Mouse (Mus musculus) embryonic fibroblast, embryonic 13.5 days (primary cell): ENCODE results near the gene Rasal1. TPM values are rescaled to one million over a fixed set of nuclear protein-coding genes. Genes with fewer than 3 reads are reported as not detected.

Experiments
- H3K27ac ChIP-seq: 2 replicates; pipeline ENCODE4 v1.5.1; 2012; ENCODE audit warnings: low read length, control low read depth, inconsistent platforms; ENCODE audit not compliant: insufficient read depth
- H3K4me1 ChIP-seq: 2 replicates; pipeline ENCODE4 v1.6.1; 2011; ENCODE audit warnings: low read length; ENCODE audit not compliant: control insufficient read depth, insufficient read depth
- H3K4me3 ChIP-seq: 2 replicates; pipeline ENCODE4 v1.5.1; 2011; ENCODE audit warnings: mild to moderate bottlenecking, control low read depth, low read length; ENCODE audit not compliant: insufficient read depth
- CTCF ChIP-seq: IDR thresholded peaks from 2 replicates; pipeline ENCODE4 v1.5.1; 2011; ENCODE audit warnings: mild to moderate bottlenecking, control low read depth, low read length, moderate library complexity, borderline replicate concordance; ENCODE audit not compliant: insufficient read depth
- POLR2A ChIP-seq: IDR thresholded peaks from 2 replicates; pipeline ENCODE4 v1.6.1; 2011; ENCODE audit warnings: low read depth, mild to moderate bottlenecking, control low read depth, low read length, moderate library complexity
- polyA plus RNA-seq: library from polyadenylated mRNA; stranded (reverse); fragments of >200 nt; gene quantifications from 2 replicates; pipeline ENCODE4 v1.2.4, GENCODE M21; 2011; ENCODE audit warnings: low read depth; ENCODE audit not compliant: missing spikeins, insufficient read length

Gene Rasal1
- polyA plus RNA-seq, 1 experiment = not detected

GRCm38 (mm10) chr5:120711827-120712226, 63.2 kb downstream of the Rasal1 start, which contains the start of gene Dtx1:
Gene Dtx1, minus strand, starts transcription at chr5:120711927.
- Histone ChIP-seq H3K27ac (no peak within 1 kb of the TSS), H3K4me3 (peak within 1 kb of the TSS; percentile 14; the same call in 1 of the 2 replicates), H3K4me1 (no peaks in the 10 kb centered on the region)
- TF ChIP-seq CTCF (no peak), POLR2A (no peak)

- Histone ChIP-seq H3K4me3 (no peak overlapping the region), H3K4me1 (no peaks in the 10 kb centered on the region), H3K27ac (no peak overlapping the region)
- TF ChIP-seq POLR2A = no peak
- no peak for TF ChIP-seq CTCF
Measured at GRCm38 (mm10) chr5:120712721-120713120, 64.1 kb downstream of the Rasal1 start.

- Histone ChIP-seq H3K4me1 (no peaks in the 10 kb centered on the region), H3K27ac (no peak overlapping the region), H3K4me3 (no peak overlapping the region)
- TF ChIP-seq POLR2A (no peak), CTCF (peak; percentile 77)
Measured at GRCm38 (mm10) chr5:120714314-120714713, 65.7 kb downstream of the Rasal1 start.

- TF ChIP-seq CTCF (no peak), POLR2A (no peak)
- Histone ChIP-seq H3K4me3 (no peak overlapping the region), H3K27ac (no peak overlapping the region), H3K4me1 (no peaks in the 10 kb centered on the region)
Measured at GRCm38 (mm10) chr5:120717136-120717535, 68.5 kb downstream of the Rasal1 start.

GRCm38 (mm10) chr5:120718600-120719378, 70.2 kb downstream of the Rasal1 start:
- Histone ChIP-seq H3K4me3 (no peak overlapping the region), H3K4me1 (no peaks in the 10 kb centered on the region), H3K27ac (no peak overlapping the region)
- TF ChIP-seq CTCF (no peak), POLR2A (no peak)

- H3K27ac ChIP-seq = no peak overlapping the region
- no peaks in the 10 kb centered on the region for H3K4me1 ChIP-seq
- no peak overlapping the region for H3K4me3 ChIP-seq
- TF ChIP-seq CTCF = no peak
- TF ChIP-seq POLR2A = no peak
Measured at GRCm38 (mm10) chr5:120721005-120721404, 72.4 kb downstream of the Rasal1 start.

- H3K4me1 ChIP-seq = no peaks in the 10 kb centered on the region
- no peak overlapping the region for H3K27ac ChIP-seq
- no peak for TF ChIP-seq POLR2A
- TF ChIP-seq CTCF = no peak
- H3K4me3 ChIP-seq = no peak overlapping the region
Measured at GRCm38 (mm10) chr5:120725811-120726455, 77.3 kb downstream of the Rasal1 start.

Other genes starting within 250 kb of the Rasal1 start
- gene Lhx5, start 217.1 kb upstream of the Rasal1 start, polyA plus RNA-seq = not detected in 2 replicates
- 1.2 and 1.8 TPM in 2 replicates for gene Sdsl, start 176.0 kb upstream of the Rasal1 start, polyA plus RNA-seq
- not detected in 2 replicates for gene Sds, start 172.3 kb upstream of the Rasal1 start, polyA plus RNA-seq
- gene Plbd2, start 145.2 kb upstream of the Rasal1 start, polyA plus RNA-seq = 41.4 and 50.2 TPM in 2 replicates
- gene Slc8b1, start 137.6 kb upstream of the Rasal1 start, polyA plus RNA-seq = 5.8 and 7.6 TPM in 2 replicates
- gene Tpcn1, start 60.1 kb upstream of the Rasal1 start, polyA plus RNA-seq = 22.2 and 29.1 TPM in 2 replicates
- 0.44 TPM in 1 of 2 replicates, not detected in the other for gene Iqcd, start 59.8 kb upstream of the Rasal1 start, polyA plus RNA-seq
- 8.5 and 8.8 TPM in 2 replicates for gene Rita1, start 36.2 kb upstream of the Rasal1 start, polyA plus RNA-seq
- gene Ddx54, start 36.1 kb upstream of the Rasal1 start, polyA plus RNA-seq = 39.3 and 43.0 TPM in 2 replicates
- not detected in 2 replicates for gene Cfap73, start 14.6 kb upstream of the Rasal1 start, polyA plus RNA-seq
- not detected in 2 replicates for gene Dtx1, start 63.1 kb downstream of the Rasal1 start, polyA plus RNA-seq
- gene Oas2, start 101.0 kb downstream of the Rasal1 start, polyA plus RNA-seq = 0.28 and 0.61 TPM in 2 replicates
- gene Oas3, start 128.8 kb downstream of the Rasal1 start, polyA plus RNA-seq = 0.18 TPM in 1 of 2 replicates, not detected in the other
- gene Oas1e, start 146.7 kb downstream of the Rasal1 start, polyA plus RNA-seq = not detected in 2 replicates
- 1.3 and 1.9 TPM in 2 replicates for gene Oas1c, start 163.7 kb downstream of the Rasal1 start, polyA plus RNA-seq
- not detected in 2 replicates for gene Oas1f, start 198.6 kb downstream of the Rasal1 start, polyA plus RNA-seq
- gene Oas1h, start 212.6 kb downstream of the Rasal1 start, polyA plus RNA-seq = not detected in 2 replicates
- 1.3 TPM in 1 of 2 replicates, not detected in the other for gene Oas1g, start 238.8 kb downstream of the Rasal1 start, polyA plus RNA-seq